ENCODE assay signal across 23 mouse cellular contexts in genomic region chr1:135181275-135181674, GRCm38 (mm10). TPM values are rescaled to one million over a fixed set of nuclear protein-coding genes. Genes with fewer than 3 reads are reported as not detected.
A peak's percentile ranks its signal among the peaks of the same experiment; 100 is the strongest.
DNase-seq lines count a peak whose midpoint lies in the region; ATAC-seq and TF ChIP-seq lines count a peak whose summit lies in the region.
"Had no signal": no experiment of that assay in that cellular context is flagged by ENCODE, and none has a peak within 500 bp of the region (broad histone marks: within the 10 kb centered on the region; RNA-seq: fewer than 3 reads in every experiment).

No protein-coding gene starts in this region.

- H3K27ac ChIP-seq in kidney, adult 2 months (ENCODE audit: insufficient read depth, low read depth, low read length) = peak overlapping the region; percentile 49; the same call in 1 of the 2 replicates
- no peak overlapping the region for H3K27ac ChIP-seq in kidney, embryonic 16.5 days (ENCODE audit: low read length)
- H3K27ac ChIP-seq in intestine, embryonic 16.5 days (ENCODE audit: low read length) = peak overlapping the region; percentile 82
- H3K27ac ChIP-seq in stomach, embryonic 15.5 days = peak overlapping the region; percentile 28; the same call in 1 of the 2 replicates
- H3K27ac ChIP-seq: embryonic facial prominence, embryonic 15.5 days; forebrain, embryonic 15.5 days; heart, embryonic 10.5 days; hindbrain, embryonic 12.5 days had no signal

- no peak for TF ChIP-seq POLR2A in kidney, adult 2 months (IDR thresholded peaks at IDR 0.05; ENCODE audit: low read depth, low read length)

- no peaks in the 10 kb centered on the region for H3K36me3 ChIP-seq in kidney, adult 2 months (ENCODE audit: control insufficient read depth, insufficient read depth, low read length)
- no peaks in the 10 kb centered on the region for H3K36me3 ChIP-seq in kidney, embryonic 16.5 days (ENCODE audit: insufficient read depth, low read length)
- H3K36me3 ChIP-seq in E14TG2a.4 (ENCODE audit: insufficient read depth, low read length) = no peaks in the 10 kb centered on the region
- H3K36me3 ChIP-seq in intestine, embryonic 16.5 days (ENCODE audit: control insufficient read depth, insufficient read depth, low read length) = no peaks in the 10 kb centered on the region
- no peaks in the 10 kb centered on the region for H3K36me3 ChIP-seq in stomach, embryonic 15.5 days
- H3K36me3 ChIP-seq: embryonic facial prominence, embryonic 15.5 days; forebrain, embryonic 15.5 days; heart, embryonic 10.5 days; hindbrain, embryonic 12.5 days had no signal

- TF ChIP-seq CTCF in kidney, adult 2 months (conservative IDR thresholded peaks at IDR 0.05; ENCODE audit: insufficient read depth, insufficient read length, low read depth, low read length) = no peak
- no peak for TF ChIP-seq CTCF in E14TG2a.4 (conservative IDR thresholded peaks at IDR 0.05; ENCODE audit: low read length)

- ATAC-seq in kidney, embryonic 16.5 days (ENCODE audit: low FRiP score, low TSS enrichment) = no peak
- ATAC-seq in intestine, embryonic 16.5 days = no peak
- no peak for ATAC-seq in stomach, embryonic 15.5 days (ENCODE audit: insufficient read depth, low FRiP score, low read depth)
- no peak for ATAC-seq in erythroblast, adult 5-6 weeks (replicated peaks; ENCODE audit: low FRiP score, poor library complexity, severe bottlenecking)
- ATAC-seq: forebrain, embryonic 15.5 days had no signal

- no peak overlapping the region for H3K4me3 ChIP-seq in kidney, adult 2 months (ENCODE audit: insufficient read depth, low read depth, low read length)
- H3K4me3 ChIP-seq in kidney, embryonic 16.5 days (ENCODE audit: low read length) = no peak overlapping the region
- peak overlapping the region; percentile 45; the same call in 1 of the 2 replicates for H3K4me3 ChIP-seq in E14TG2a.4 (replicated peaks; ENCODE audit: low read length)
- H3K4me3 ChIP-seq in intestine, embryonic 16.5 days (ENCODE audit: low read length) = no peak overlapping the region
- H3K4me3 ChIP-seq in stomach, embryonic 15.5 days (replicated peaks) = no peak overlapping the region
- H3K4me3 ChIP-seq: embryonic facial prominence, embryonic 15.5 days; forebrain, embryonic 15.5 days; heart, embryonic 10.5 days; hindbrain, embryonic 12.5 days had no signal

- H3K9ac ChIP-seq in kidney, embryonic 16.5 days (replicated peaks; ENCODE audit: low read length) = no peak overlapping the region
- no peak overlapping the region; the same call in 1 of the 2 replicates for H3K9ac ChIP-seq in intestine, embryonic 16.5 days (ENCODE audit: low read depth, low read length)
- H3K9ac ChIP-seq in stomach, embryonic 15.5 days = no peak overlapping the region
- H3K9ac ChIP-seq: embryonic facial prominence, embryonic 15.5 days; forebrain, embryonic 15.5 days; hindbrain, embryonic 12.5 days had no signal

- H3K4me1 ChIP-seq in kidney, adult 2 months (ENCODE audit: control insufficient read depth, insufficient read depth, low read length) = peaks cover 28% of the 10 kb centered on the region
- H3K4me1 ChIP-seq in kidney, embryonic 16.5 days (ENCODE audit: insufficient read depth, low read length) = 0 out of 2 replicates have a peak, but pooled peaks cover 10% of the 10 kb centered on the region
- peaks cover 83% of the 10 kb centered on the region for H3K4me1 ChIP-seq in E14TG2a.4 (replicated peaks; ENCODE audit: low read depth, low read length)
- H3K4me1 ChIP-seq in intestine, embryonic 16.5 days (ENCODE audit: control insufficient read depth, insufficient read depth, low read length) = peaks cover 33% of the 10 kb centered on the region
- peaks cover 9% of the 10 kb centered on the region; the same call in 1 of the 2 replicates for H3K4me1 ChIP-seq in stomach, embryonic 15.5 days
- H3K4me1 ChIP-seq: hindbrain, embryonic 12.5 days had no signal

- no peaks in the 10 kb centered on the region for H3K27me3 ChIP-seq in kidney, adult 2 months (replicated peaks; ENCODE audit: control insufficient read depth, insufficient read depth, low read length)
- no peaks in the 10 kb centered on the region for H3K27me3 ChIP-seq in kidney, embryonic 16.5 days (ENCODE audit: insufficient read depth, low read length)
- no peaks in the 10 kb centered on the region for H3K27me3 ChIP-seq in E14TG2a.4 (ENCODE audit: insufficient read depth, low read length)
- H3K27me3 ChIP-seq in intestine, embryonic 16.5 days (replicated peaks; ENCODE audit: control insufficient read depth, insufficient read depth, low read length) = no peaks in the 10 kb centered on the region
- H3K27me3 ChIP-seq in stomach, embryonic 15.5 days (replicated peaks) = no peaks in the 10 kb centered on the region
- H3K27me3 ChIP-seq: CH12.LX; embryonic facial prominence, embryonic 15.5 days; forebrain, embryonic 15.5 days; hindbrain, embryonic 12.5 days had no signal

- H3K9me3 ChIP-seq in kidney, embryonic 16.5 days (ENCODE audit: low read length) = no peaks in the 10 kb centered on the region
- H3K9me3 ChIP-seq in E14TG2a.4 (ENCODE audit: low read length) = no peaks in the 10 kb centered on the region
- H3K9me3 ChIP-seq in intestine, embryonic 16.5 days (ENCODE audit: control insufficient read depth, low read length) = 0 out of 2 replicates have a peak, but pooled peaks cover 4% of the 10 kb centered on the region
- no peaks in the 10 kb centered on the region for H3K9me3 ChIP-seq in stomach, embryonic 15.5 days
- H3K9me3 ChIP-seq: embryonic facial prominence, embryonic 15.5 days; forebrain, embryonic 15.5 days; heart, embryonic 10.5 days had no signal

- WGBS in kidney, adult 2 months = 64% methylated on average over 4 of the region's 4 CpGs
- 62% methylated on average over 4 of the region's 4 CpGs for WGBS in kidney, embryonic 16.5 days
- WGBS in intestine, embryonic 16.5 days = 60% methylated on average over 4 of the region's 4 CpGs
- WGBS in stomach, embryonic 15.5 days = 63% methylated on average over 4 of the region's 4 CpGs

- H3K4me2 ChIP-seq in kidney, embryonic 16.5 days (replicated peaks; ENCODE audit: low read depth, low read length) = no peak overlapping the region
- no peak overlapping the region for H3K4me2 ChIP-seq in intestine, embryonic 16.5 days (ENCODE audit: low read depth, low read length)
- H3K4me2 ChIP-seq in stomach, embryonic 15.5 days = no peak overlapping the region
- H3K4me2 ChIP-seq: embryonic facial prominence, embryonic 15.5 days; forebrain, embryonic 15.5 days; hindbrain, embryonic 12.5 days had no signal

- DNase-seq in kidney, adult 2 months = no peak
- no peak for DNase-seq in B cell, adult 2 months
- no peak for DNase-seq in retina, embryonic 14.5 days (ENCODE audit: low spot score)
- DNase-seq: cerebellum, adult 11-12 months; cerebellum, adult 9-10 months; gastrocnemius, postnatal 10 days; heart, adult 18-20 months; heart, postnatal 10 days; heart, postnatal 4 days had no signal

RNA-seq across cellular contexts. Expression of gene Gpr37l1, which starts 13.8 kb away (rescaled TPM):
- polyA plus RNA-seq in kidney, adult 2 months (2012; rRNA removed) = 0.75 and 0.98 TPM in 2 replicates
- polyA plus RNA-seq in kidney, embryonic 16.5 days (2015; fragmentation: Nextera tagmentation; extraction: Ambion mirVana) = 0.10 TPM in 1 of 2 replicates, not detected in the other
- polyA plus RNA-seq in intestine, embryonic 16.5 days (2015; fragmentation: Nextera tagmentation; extraction: Ambion mirVana) = 0.71 and 0.77 TPM in 2 replicates
- 0.35 and 0.78 TPM in 2 replicates for polyA plus RNA-seq in stomach, embryonic 15.5 days (2015; fragmentation: Nextera tagmentation; extraction: Ambion mirVana)
- total RNA-seq in erythroblast, adult 5-6 weeks (2015; ENCODE audit: low replicate concordance) = 1.0 TPM in 1 of 2 replicates, not detected in the other
- total RNA-seq in erythroblast, adult 5-6 weeks (2017; ENCODE audit: low replicate concordance) = not detected in 2 replicates
- total RNA-seq: CH12.LX, ES-E14 had no signal
- polyA plus RNA-seq: embryonic facial prominence, embryonic 11.5 days; embryonic facial prominence, embryonic 15.5 days; forebrain, embryonic 11.5 days; heart, embryonic 10.5 days; heart, embryonic 14.5 days had no signal

RNA-seq across cellular contexts. Expression of gene Arl8a, which starts 34.7 kb away (rescaled TPM):
- polyA plus RNA-seq in kidney, adult 2 months (2012; rRNA removed) = 95.2 and 107 TPM in 2 replicates
- polyA plus RNA-seq in kidney, embryonic 16.5 days (2015; fragmentation: Nextera tagmentation; extraction: Ambion mirVana) = 42.9 and 46.7 TPM in 2 replicates
- polyA plus RNA-seq in intestine, embryonic 16.5 days (2015; fragmentation: Nextera tagmentation; extraction: Ambion mirVana) = 21.4 and 56.5 TPM in 2 replicates
- 54.9 and 55.4 TPM in 2 replicates for polyA plus RNA-seq in stomach, embryonic 15.5 days (2015; fragmentation: Nextera tagmentation; extraction: Ambion mirVana)
- total RNA-seq in erythroblast, adult 5-6 weeks (2015; ENCODE audit: low replicate concordance) = 22.3 and 23.4 TPM in 2 replicates
- 7.2 and 11.9 TPM in 2 replicates for total RNA-seq in erythroblast, adult 5-6 weeks (2017; ENCODE audit: low replicate concordance)

RNA-seq across cellular contexts. Expression of gene Ptpn7, which starts 48.8 kb away (rescaled TPM):
- polyA plus RNA-seq in kidney, adult 2 months (2012; rRNA removed) = 0.73 and 2.5 TPM in 2 replicates
- 0.99 and 1.6 TPM in 2 replicates for polyA plus RNA-seq in kidney, embryonic 16.5 days (2015; fragmentation: Nextera tagmentation; extraction: Ambion mirVana)
- polyA plus RNA-seq in intestine, embryonic 16.5 days (2015; fragmentation: Nextera tagmentation; extraction: Ambion mirVana) = 2.2 and 2.9 TPM in 2 replicates
- 2.4 and 3.3 TPM in 2 replicates for polyA plus RNA-seq in stomach, embryonic 15.5 days (2015; fragmentation: Nextera tagmentation; extraction: Ambion mirVana)
- 14.6 and 15.5 TPM in 2 replicates for total RNA-seq in erythroblast, adult 5-6 weeks (2015; ENCODE audit: low replicate concordance)
- total RNA-seq in erythroblast, adult 5-6 weeks (2017; ENCODE audit: low replicate concordance) = 22.7 and 23.9 TPM in 2 replicates
